Mouse (Mus musculus): ENCODE measurements around the gene Pkn1.

The Pkn1 gene

GRCm38 (mm10) chr8:83698661-83699453 is at the start of gene Pkn1:
Gene Pkn1, minus strand, starts transcription at chr8:83699179.
- in situ Hi-C loops (cut with MboI, MseI) = loop anchor here in 1 of 2 experiments (25.0 kb wide), 1 partner anchor 1363 kb away; the partner anchor contains the start of genes Dhps, Fbxw9 and Gm5741

GRCm38 (mm10) chr8:83748708-83749107 is 49.7 kb upstream of the Pkn1 start:
- in situ Hi-C loops (cut with MboI, MseI) = loop anchor here in 1 of 2 experiments (10.0 kb wide), 1 partner anchor 304 kb away; no protein-coding TSS in a partner anchor

- in situ Hi-C loops (cut with MboI, MseI) = loop anchor here in 1 of 2 experiments (10.0 kb wide), 1 partner anchor 303 kb away; no protein-coding TSS in a partner anchor
These were observed 48.8 kb upstream of the Pkn1 start for GRCm38 (mm10) chr8:83747661-83748346.

- in situ Hi-C loops (cut with MboI, MseI) = loop anchor here in 1 of 2 experiments (10.0 kb wide), 1 partner anchor 299 kb away; no protein-coding TSS in a partner anchor
These were observed 45.1 kb upstream of the Pkn1 start for GRCm38 (mm10) chr8:83744070-83744469.

GRCm38 (mm10) chr8:83742968-83743367 is 44.0 kb upstream of the Pkn1 start:
- in situ Hi-C loops (cut with MboI, MseI) = loop anchor here in 1 of 2 experiments (10.0 kb wide), 1 partner anchor 298 kb away; no protein-coding TSS in a partner anchor

GRCm38 (mm10) chr8:83741849-83742655 is 43.1 kb upstream of the Pkn1 start:
- in situ Hi-C loops (cut with MboI, MseI) = loop anchor here in 1 of 2 experiments (10.0 kb wide), 1 partner anchor 297 kb away; no protein-coding TSS in a partner anchor

- in situ Hi-C loops (cut with MboI, MseI) = loop anchor here in 1 of 2 experiments (10.0 kb wide), 1 partner anchor 296 kb away; no protein-coding TSS in a partner anchor
These were observed 42.2 kb upstream of the Pkn1 start, which contains the start of gene Adgre5 for GRCm38 (mm10) chr8:83740976-83741741. Gene Adgre5, minus strand, starts transcription at chr8:83741326.

- in situ Hi-C loops (cut with MboI, MseI) = loop anchor here in 1 of 2 experiments (10.0 kb wide), 1 partner anchor 296 kb away; no protein-coding TSS in a partner anchor
These were observed 41.6 kb upstream of the Pkn1 start for GRCm38 (mm10) chr8:83740586-83740975.

- in situ Hi-C loops (cut with MboI, MseI) = loop anchor here in 1 of 2 experiments (10.0 kb wide), 1 partner anchor 295 kb away; no protein-coding TSS in a partner anchor
These were observed 40.9 kb upstream of the Pkn1 start for GRCm38 (mm10) chr8:83739711-83740468.

- in situ Hi-C loops (cut with MboI, MseI) = no loop called here
These were observed 40.2 kb upstream of the Pkn1 start for GRCm38 (mm10) chr8:83738949-83739710.

GRCm38 (mm10) chr8:83737852-83738562 is 39.0 kb upstream of the Pkn1 start:
- in situ Hi-C loops (cut with MboI, MseI) = no loop called here

- in situ Hi-C loops (cut with MboI, MseI) = no loop called here
These were observed 38.4 kb upstream of the Pkn1 start for GRCm38 (mm10) chr8:83737346-83737745.

GRCm38 (mm10) chr8:83736681-83737080 is 37.7 kb upstream of the Pkn1 start:
- in situ Hi-C loops (cut with MboI, MseI) = no loop called here

GRCm38 (mm10) chr8:83732919-83733318 is 33.9 kb upstream of the Pkn1 start:
- in situ Hi-C loops (cut with MboI, MseI) = loop anchor here in 1 of 2 experiments (5.0 kb wide), 1 partner anchor 164 kb away; no protein-coding TSS in a partner anchor

GRCm38 (mm10) chr8:83731906-83732305 is 32.9 kb upstream of the Pkn1 start:
- in situ Hi-C loops (cut with MboI, MseI) = loop anchor here in 1 of 2 experiments (5.0 kb wide), 1 partner anchor 165 kb away; no protein-coding TSS in a partner anchor

GRCm38 (mm10) chr8:83729009-83729807 is 30.2 kb upstream of the Pkn1 start:
- in situ Hi-C loops (cut with MboI, MseI) = no loop called here

GRCm38 (mm10) chr8:83725521-83726102 is 26.6 kb upstream of the Pkn1 start:
- in situ Hi-C loops (cut with MboI, MseI) = no loop called here
